Mouse (Mus musculus) liver, adult 2 months (tissue): ENCODE data around the gene Pbx3.

Experiments used
- CTCF ChIP-seq: fragments of 200-500 bp; IDR thresholded peaks from 2 replicates; pipeline ENCODE4 v1.5.1; 2011; ENCODE audit warnings: low read depth, low read length, control low read depth
- POLR2A ChIP-seq: fragments of 200-500 bp; IDR thresholded peaks from 2 replicates; pipeline ENCODE4 v1.6.1; 2011; ENCODE audit warnings: low read length, control low read depth; ENCODE audit not compliant: insufficient read depth; ENCODE audit errors: extremely low read depth

DNA sequence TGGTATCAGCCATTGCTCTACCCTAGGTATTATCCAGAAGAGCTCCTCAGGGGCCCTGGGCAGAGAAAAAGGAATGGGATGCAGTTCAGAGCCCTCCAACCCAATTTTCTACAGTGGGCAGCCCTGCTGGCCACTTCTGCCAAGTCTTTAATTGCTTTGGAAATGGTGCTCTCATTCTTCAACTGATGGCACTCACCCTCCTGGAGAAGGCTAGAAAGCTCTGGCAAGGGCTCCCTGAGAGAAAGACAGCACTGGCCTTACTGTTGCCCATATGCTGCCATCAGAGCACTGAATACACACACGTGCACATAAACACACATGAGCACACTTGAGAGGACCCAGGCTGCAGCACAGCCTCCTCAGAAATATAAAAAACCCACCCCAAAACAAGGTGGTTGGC is 193.6 kb downstream of the Pbx3 start:
- no peak for TF ChIP-seq POLR2A
- TF ChIP-seq CTCF, result no peak
